ENCODE assay signal across 8 mouse cellular contexts in genomic region chr13:51643924-51644828, GRCm38 (mm10). TPM values are rescaled to one million over a fixed set of nuclear protein-coding genes. Genes with fewer than 3 reads are reported as not detected.
DNase-seq lines count a peak whose midpoint lies in the region; ATAC-seq and TF ChIP-seq lines count a peak whose summit lies in the region.

No protein-coding gene starts in this region.

- TF ChIP-seq POLR2A in bone marrow macrophage, adult 2 months (IDR thresholded peaks at IDR 0.05; ENCODE audit: borderline replicate concordance, low read depth, low read length) = no peak

- peak overlapping the region; percentile 63 for H3K4me2 ChIP-seq in heart, embryonic 15.5 days

- peak overlapping the region; percentile 57 for H3K4me3 ChIP-seq in bone marrow macrophage, adult 2 months (ENCODE audit: insufficient read depth, low read length)
- H3K4me3 ChIP-seq in heart, embryonic 15.5 days = peak overlapping the region; percentile 87
- peak overlapping the region; percentile 88 for H3K4me3 ChIP-seq in midbrain, embryonic 10.5 days

- no peak for TF ChIP-seq CTCF in bone marrow macrophage, adult 2 months (IDR thresholded peaks at IDR 0.05; ENCODE audit: low read depth, low read length)

- H3K27ac ChIP-seq in bone marrow macrophage, adult 2 months (ENCODE audit: insufficient read depth, low read depth, low read length) = peak overlapping the region; percentile 50
- peak overlapping the region; percentile 87 for H3K27ac ChIP-seq in heart, embryonic 15.5 days
- H3K27ac ChIP-seq in midbrain, embryonic 10.5 days (replicated peaks) = peak overlapping the region; percentile 98

- peak; percentile 10 for DNase-seq in kidney, postnatal 10 days
- DNase-seq in kidney, adult 18-20 months = no peak
- DNase-seq in midbrain, embryonic 10.5 days (ENCODE audit: low spot score) = no peak
- no peak for DNase-seq in gastrocnemius, postnatal 25 days
- DNase-seq in left cerebral cortex, postnatal 4 days = no peak
- no peak for DNase-seq in gastrocnemius, postnatal 14 days

- H3K9ac ChIP-seq in heart, embryonic 15.5 days = peak overlapping the region; percentile 65

- intact Hi-C loops in left cerebral cortex, postnatal 4 days (cut with DNase I) = no loop called here
- intact Hi-C loops in gastrocnemius, postnatal 14 days (cut with DNase I; ENCODE audit: low total_unique reads) = no loop called here

- H3K4me1 ChIP-seq in bone marrow macrophage, adult 2 months (ENCODE audit: control insufficient read depth, insufficient read depth, low read length) = peaks cover 10% of the 10 kb centered on the region
- H3K4me1 ChIP-seq in heart, embryonic 15.5 days (replicated peaks) = peaks cover 32% of the 10 kb centered on the region
- peaks cover 41% of the 10 kb centered on the region for H3K4me1 ChIP-seq in midbrain, embryonic 10.5 days

- no peak for ATAC-seq in heart, embryonic 15.5 days (replicated peaks; ENCODE audit: insufficient number of reproducible peaks, insufficient read depth, low FRiP score, low read depth)

- WGBS in heart, embryonic 15.5 days = 41% methylated on average over 20 of the region's 20 CpGs
- WGBS in midbrain, embryonic 10.5 days = 48% methylated on average over 20 of the region's 20 CpGs

- no peaks in the 10 kb centered on the region for H3K27me3 ChIP-seq in heart, embryonic 15.5 days
- H3K27me3 ChIP-seq in midbrain, embryonic 10.5 days (ENCODE audit: low read depth, poor library complexity, severe bottlenecking) = no peaks in the 10 kb centered on the region

- no peaks in the 10 kb centered on the region for H3K36me3 ChIP-seq in heart, embryonic 15.5 days
- H3K36me3 ChIP-seq in midbrain, embryonic 10.5 days = no peaks in the 10 kb centered on the region

- no peaks in the 10 kb centered on the region for H3K9me3 ChIP-seq in heart, embryonic 15.5 days (replicated peaks)
- H3K9me3 ChIP-seq in midbrain, embryonic 10.5 days (replicated peaks) = no peaks in the 10 kb centered on the region

RNA-seq across cellular contexts. Expression of gene Cks2, which starts 0.9 kb away (rescaled TPM):
- 67.4 and 76.4 TPM in 2 replicates for polyA plus RNA-seq in bone marrow macrophage, adult 2 months (2012; ENCODE audit: insufficient read depth, insufficient read length, missing spikeins)
- 221 and 236 TPM in 2 replicates for polyA plus RNA-seq in heart, embryonic 15.5 days (2015; fragmentation: Nextera tagmentation; extraction: Ambion mirVana)
- polyA plus RNA-seq in midbrain, embryonic 10.5 days (2016; fragmentation: Nextera tagmentation; extraction: Ambion mirVana) = 362 and 427 TPM in 2 replicates
- total RNA-seq in gastrocnemius, postnatal 25 days (2021) = 1 to 10 TPM in 1 of 2 experiments, not detected in 1; 1.8 TPM
- 1 to 10 TPM; 7.7 to 9.4 TPM for total RNA-seq in left cerebral cortex, postnatal 4 days (2021)
- total RNA-seq in gastrocnemius, postnatal 14 days (2021) = 1 to 10 TPM; 6.8 to 7.1 TPM

RNA-seq across cellular contexts. Expression of gene Secisbp2, which starts 7.3 kb away (rescaled TPM):
- 19.8 and 20.5 TPM in 2 replicates for polyA plus RNA-seq in bone marrow macrophage, adult 2 months (2012; ENCODE audit: insufficient read depth, insufficient read length, missing spikeins)
- polyA plus RNA-seq in heart, embryonic 15.5 days (2015; fragmentation: Nextera tagmentation; extraction: Ambion mirVana) = 25.9 and 26.5 TPM in 2 replicates
- polyA plus RNA-seq in midbrain, embryonic 10.5 days (2016; fragmentation: Nextera tagmentation; extraction: Ambion mirVana) = 32.0 and 35.8 TPM in 2 replicates
- total RNA-seq in gastrocnemius, postnatal 25 days (2021) = 10 to 100 TPM in 1 of 2 experiments, 1 to 10 TPM in 1; 8.7 to 11.4 TPM
- total RNA-seq in left cerebral cortex, postnatal 4 days (2021) = 10 to 100 TPM; 20.5 to 23.1 TPM
- 1 to 10 TPM; 8.6 to 9.5 TPM for total RNA-seq in gastrocnemius, postnatal 14 days (2021)
